Mouse (Mus musculus) gastrocnemius, adult 2 months (tissue): ENCODE results near the gene Vti1a. TPM values are rescaled to one million over a fixed set of nuclear protein-coding genes. Genes with fewer than 3 reads are reported as not detected.

Experiments used
- DNase-seq: peaks from one replicate; pipeline ENCODE4 v3.0.0; 2022
- H3K27ac ChIP-seq: fragments of 200-600 bp; 2 replicates; pipeline ENCODE4 v1.8.1; 2022; ENCODE audit warnings: mild to moderate bottlenecking
- H3K4me3 ChIP-seq: fragments of 200-600 bp; 2 replicates; pipeline ENCODE4 v1.8.1; 2022; ENCODE audit warnings: mild to moderate bottlenecking, moderate library complexity
- CTCF ChIP-seq: fragments of 200-600 bp; IDR thresholded peaks from 2 replicates; pipeline ENCODE4 v1.8.1; 2022; ENCODE audit warnings: antibody characterized with exemption, mild to moderate bottlenecking, moderate library complexity
- intact Hi-C: fragments of 180-260 bp; cut with DNase I; formaldehyde crosslinking; loops from one replicate; pipeline ENCODE4 v1.15.1; 2025
- total RNA-seq, 2 experiments: library from RNA; stranded (reverse); gene quantifications; 2 replicates each; pipeline ENCODE4 v1.2.3; 2021

The Vti1a gene
- total RNA-seq, 2 experiments from 2014 or later = 18.9 to 20.3 TPM

DNA sequence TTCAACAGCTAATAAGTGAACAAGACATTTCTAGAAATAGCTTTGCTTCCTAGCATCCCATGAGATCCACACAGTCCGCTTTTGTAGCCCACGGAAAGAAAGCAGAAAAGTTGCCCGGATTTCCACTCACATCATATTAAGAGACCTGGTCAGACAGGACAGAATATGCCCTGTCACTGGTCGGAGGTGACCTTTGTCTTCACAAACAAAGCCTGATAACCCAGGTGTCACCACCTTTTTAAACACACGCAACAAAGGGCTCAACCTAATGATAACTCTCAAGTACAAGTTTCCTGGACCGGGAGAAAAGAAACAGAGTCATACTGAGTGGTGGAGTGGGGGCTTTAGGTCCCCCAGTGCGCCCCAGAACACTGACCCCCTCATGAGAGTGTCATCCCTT is 236.2 kb downstream of the Vti1a start:
- no peak for TF ChIP-seq CTCF
- no peak for DNase-seq

DNA sequence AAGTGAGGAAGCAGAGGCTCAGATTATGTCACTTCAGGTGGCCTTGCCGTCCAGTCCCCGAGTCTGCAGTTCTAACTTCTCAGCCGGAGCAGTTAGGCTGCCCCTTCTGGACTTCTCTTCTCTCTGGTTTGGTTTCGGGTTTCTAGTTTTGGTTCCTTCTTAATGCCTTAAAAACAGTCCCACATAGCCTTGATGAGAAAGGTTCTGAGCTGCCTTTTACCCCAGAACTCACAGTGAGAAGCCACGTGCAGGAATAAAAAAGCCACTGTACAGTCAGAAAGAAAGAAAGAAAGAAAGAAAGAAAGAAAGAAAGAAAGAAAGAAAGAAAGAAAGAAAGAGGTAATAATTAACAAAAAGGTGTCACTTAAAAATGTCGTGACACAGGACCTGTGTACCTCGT is 236.8 kb downstream of the Vti1a start:
- no peak overlapping the region for H3K27ac ChIP-seq
- DNase-seq = no peak
- intact Hi-C loops = no loop called here
- H3K4me3 ChIP-seq = no peak overlapping the region
- no peak for TF ChIP-seq CTCF

More for the DNA sequence above, 236.2 kb downstream of the Vti1a start:
- intact Hi-C loops = no loop called here
- Histone ChIP-seq H3K4me3 (no peak overlapping the region), H3K27ac (no peak overlapping the region)

DNA sequence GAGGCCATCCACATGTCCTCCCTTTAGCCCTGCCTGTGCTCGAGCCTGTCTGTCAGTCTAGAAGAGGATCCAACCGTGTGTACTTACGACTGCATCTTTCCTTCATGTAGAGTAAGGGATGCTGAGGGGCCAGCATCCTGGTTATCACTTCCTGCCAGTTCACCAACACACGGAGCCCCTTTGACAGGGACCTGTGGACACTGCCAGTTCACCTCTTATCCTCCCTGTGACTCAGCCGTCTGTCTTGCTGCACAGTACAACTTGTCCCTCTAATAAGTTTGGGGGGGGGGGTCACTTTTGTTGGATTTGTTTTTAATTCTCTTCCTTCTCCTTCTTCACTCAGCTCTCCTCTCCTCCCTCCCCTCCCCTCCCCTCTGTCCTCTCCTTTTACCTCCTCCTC is 238.2 kb downstream of the Vti1a start:
- Histone ChIP-seq H3K4me3 (no peak overlapping the region), H3K27ac (no peak overlapping the region)
- TF ChIP-seq CTCF = no peak
- intact Hi-C loops = no loop called here
- no peak for DNase-seq

- no peak for DNase-seq
- intact Hi-C loops = no loop called here
- Histone ChIP-seq H3K4me3 (no peak overlapping the region), H3K27ac (no peak overlapping the region)
- TF ChIP-seq CTCF = no peak
Observed at GRCm38 (mm10) chr19:55554703-55555102, 238.6 kb downstream of the Vti1a start.

GRCm38 (mm10) chr19:55556168-55556999 is 240.3 kb downstream of the Vti1a start:
- Histone ChIP-seq H3K4me3 (peak overlapping the region; percentile 34), H3K27ac (no peak overlapping the region)
- intact Hi-C loops = no loop called here
- TF ChIP-seq CTCF = no peak
- DNase-seq = no peak

DNA sequence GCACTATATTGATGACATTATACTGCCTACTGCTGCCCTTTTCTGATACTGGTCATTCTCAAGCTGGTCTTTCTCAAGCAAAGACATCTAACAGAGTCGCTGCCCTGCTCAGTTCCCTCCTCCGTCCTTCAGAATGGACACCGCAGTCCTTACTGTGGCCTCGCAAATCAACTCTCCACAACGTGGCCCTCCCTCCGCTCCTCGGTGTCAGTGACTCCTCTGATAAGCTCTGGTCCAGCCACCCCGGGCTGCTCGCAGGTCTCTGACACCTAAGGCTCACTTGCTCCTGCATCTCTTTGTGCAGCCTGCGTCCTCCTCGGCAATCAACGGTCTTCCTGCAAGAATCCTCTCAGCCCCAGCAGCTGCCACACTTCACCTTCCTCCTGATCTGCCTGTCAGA is 243.2 kb downstream of the Vti1a start:
- no peak overlapping the region for H3K27ac ChIP-seq
- intact Hi-C loops = no loop called here
- no peak for TF ChIP-seq CTCF
- no peak overlapping the region for H3K4me3 ChIP-seq
- no peak for DNase-seq

GRCm38 (mm10) chr19:55560088-55560682 is 244.1 kb downstream of the Vti1a start:
- H3K27ac ChIP-seq = no peak overlapping the region
- TF ChIP-seq CTCF = no peak
- intact Hi-C loops = no loop called here
- DNase-seq = peak; percentile 33
- H3K4me3 ChIP-seq = no peak overlapping the region

GRCm38 (mm10) chr19:55561469-55561868 is 245.4 kb downstream of the Vti1a start:
- DNase-seq = no peak
- Histone ChIP-seq H3K4me3 (no peak overlapping the region), H3K27ac (no peak overlapping the region)
- no peak for TF ChIP-seq CTCF
- intact Hi-C loops = no loop called here

DNA sequence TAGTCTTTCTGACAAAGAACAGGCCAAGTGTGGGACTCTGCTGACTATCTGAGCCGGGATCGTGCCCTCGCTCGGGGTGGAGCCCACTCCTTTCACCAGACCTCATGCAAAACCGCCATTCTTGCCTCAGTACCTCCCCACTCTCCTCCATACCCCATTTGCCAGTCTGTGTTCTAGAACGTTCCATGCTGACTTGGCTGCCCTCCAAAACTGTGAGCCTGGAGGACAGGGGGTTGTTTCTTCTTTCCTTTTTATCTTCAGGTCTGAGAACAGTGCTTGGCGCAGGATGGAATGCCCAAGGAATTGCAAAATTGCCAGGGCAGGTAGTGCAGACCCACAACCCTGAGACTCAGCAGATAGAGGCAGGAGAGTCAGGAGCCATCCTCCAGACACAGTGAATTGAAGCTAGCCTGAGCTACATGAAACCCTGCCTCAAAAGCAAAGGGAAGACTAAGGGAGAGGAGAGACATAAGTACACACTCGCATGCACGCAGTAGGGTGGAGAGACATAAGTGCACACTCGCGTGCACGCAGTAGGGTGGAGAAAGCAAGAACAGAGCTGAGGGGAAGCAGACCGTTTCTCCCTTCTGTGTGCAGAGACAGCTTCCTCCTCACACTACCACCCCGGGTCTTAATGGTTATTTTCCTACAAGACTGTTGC is 246.5 kb downstream of the Vti1a start:
- no peak for TF ChIP-seq CTCF
- intact Hi-C loops = no loop called here
- no peak for DNase-seq
- H3K4me3 ChIP-seq = no peak overlapping the region
- H3K27ac ChIP-seq = no peak overlapping the region

- intact Hi-C loops = no loop called here
- TF ChIP-seq CTCF = no peak
- no peak overlapping the region for H3K4me3 ChIP-seq
- H3K27ac ChIP-seq = no peak overlapping the region
- no peak for DNase-seq
Observed at GRCm38 (mm10) chr19:55563148-55563651, 247.1 kb downstream of the Vti1a start.

DNA sequence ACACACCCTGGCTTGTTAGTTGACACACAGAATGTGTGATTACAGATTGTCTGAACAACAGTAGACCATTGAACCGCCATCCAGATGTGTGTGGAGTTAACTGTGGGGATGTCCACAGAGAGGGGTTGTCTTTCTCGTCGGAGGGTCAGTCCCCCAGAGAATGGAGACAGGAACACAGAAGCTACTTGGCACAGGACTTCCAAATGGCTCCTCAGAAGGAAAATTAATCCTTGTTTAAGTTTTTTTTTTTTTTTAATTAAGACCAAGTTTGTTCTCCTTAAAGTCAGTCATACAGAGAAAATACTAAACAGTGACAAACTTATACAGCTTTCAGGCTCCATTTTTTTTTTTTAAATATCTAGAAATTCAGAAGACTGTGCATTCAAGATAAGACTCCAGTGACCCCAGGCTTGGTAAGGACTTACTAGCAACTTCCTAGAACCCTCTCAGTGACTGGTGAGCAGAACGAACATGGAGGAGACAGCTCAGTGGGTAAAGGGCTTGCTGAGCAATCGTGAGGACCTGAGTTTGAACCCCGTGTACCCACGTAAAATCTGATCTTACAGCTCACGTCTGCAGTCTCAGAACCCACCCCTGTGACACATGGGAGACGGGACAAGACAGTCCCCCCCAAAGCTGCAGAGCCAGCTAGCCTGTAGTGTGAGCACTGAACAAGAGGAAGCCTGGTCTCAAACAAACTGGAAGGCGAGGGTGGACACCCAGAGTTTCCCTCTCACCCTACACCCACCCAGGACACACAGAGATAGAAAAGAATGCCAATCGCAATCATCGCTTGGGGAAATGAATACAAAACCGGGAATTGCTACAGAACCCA is 248.2 kb downstream of the Vti1a start:
- Histone ChIP-seq H3K4me3 (no peak overlapping the region), H3K27ac (no peak overlapping the region)
- DNase-seq = no peak
- intact Hi-C loops = no loop called here
- TF ChIP-seq CTCF = no peak

DNA sequence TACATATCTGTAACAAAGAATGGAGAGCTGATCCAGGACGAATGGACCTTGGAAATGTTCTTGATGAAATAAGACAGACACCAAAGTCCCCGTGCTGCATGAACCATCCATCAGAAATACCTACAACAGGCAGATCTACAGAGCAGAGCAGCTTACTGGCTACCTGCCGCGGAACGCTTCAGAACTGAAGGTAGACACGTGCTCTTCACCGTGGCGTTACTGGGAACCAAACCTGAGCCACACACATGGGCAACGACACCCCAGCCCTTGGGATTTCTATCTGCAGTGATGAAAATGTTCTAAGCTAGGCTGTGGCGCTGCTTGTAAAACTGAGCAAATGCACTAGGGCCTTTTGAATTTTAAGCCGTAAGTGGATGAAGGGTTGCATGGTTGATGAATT is 249.0 kb downstream of the Vti1a start:
- intact Hi-C loops = no loop called here
- H3K4me3 ChIP-seq = no peak overlapping the region
- TF ChIP-seq CTCF = no peak
- no peak for DNase-seq
- no peak overlapping the region for H3K27ac ChIP-seq
